Mouse (Mus musculus) thymus, postnatal 25 days (tissue): ENCODE measurements around the gene Pcgf6.
A peak's percentile ranks its signal among the peaks of the same experiment; 100 is the strongest.
"Not testable (repeated sequence)": the region's sequence is repeated elsewhere in the genome, so short reads cannot be mapped to it uniquely, and the experiment has no call there.

Source experiments
- DNase-seq: peaks from one replicate; pipeline ENCODE4 v3.0.0; 2022

Pcgf6 gene

GRCm38 (mm10) chr19:47024954-47025353, 25.8 kb downstream of the Pcgf6 start:
- no peak for DNase-seq

GRCm38 (mm10) chr19:47023546-47023945, 27.2 kb downstream of the Pcgf6 start:
- DNase-seq = no peak

DNA sequence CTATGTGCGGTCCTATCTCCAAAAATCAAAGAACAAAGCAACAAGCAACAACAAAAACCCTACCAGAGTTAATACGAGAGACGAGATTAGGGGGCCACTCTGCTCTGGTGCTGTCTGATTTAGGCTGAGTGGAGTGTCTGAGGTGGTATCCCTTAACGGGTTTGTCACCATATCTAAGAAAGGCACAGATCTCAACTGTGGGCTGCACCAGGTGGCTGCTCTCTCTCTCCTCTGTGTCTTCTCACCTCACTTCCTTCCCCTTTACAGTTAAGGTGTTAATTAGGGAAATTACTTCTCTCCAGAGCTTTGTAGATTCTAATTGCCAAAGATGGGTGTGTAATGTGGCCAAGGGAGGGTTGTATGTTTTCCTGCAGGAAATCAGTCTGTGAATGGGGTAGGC, 28.0 kb downstream of the Pcgf6 start:
- no peak for DNase-seq

- no peak for DNase-seq
Observed at GRCm38 (mm10) chr19:47019326-47019725, 31.4 kb downstream of the Pcgf6 start.

GRCm38 (mm10) chr19:47018330-47018729, 32.4 kb downstream of the Pcgf6 start:
- no peak for DNase-seq

- DNase-seq = no peak
Observed at GRCm38 (mm10) chr19:47017831-47018230, 32.9 kb downstream of the Pcgf6 start.

DNA sequence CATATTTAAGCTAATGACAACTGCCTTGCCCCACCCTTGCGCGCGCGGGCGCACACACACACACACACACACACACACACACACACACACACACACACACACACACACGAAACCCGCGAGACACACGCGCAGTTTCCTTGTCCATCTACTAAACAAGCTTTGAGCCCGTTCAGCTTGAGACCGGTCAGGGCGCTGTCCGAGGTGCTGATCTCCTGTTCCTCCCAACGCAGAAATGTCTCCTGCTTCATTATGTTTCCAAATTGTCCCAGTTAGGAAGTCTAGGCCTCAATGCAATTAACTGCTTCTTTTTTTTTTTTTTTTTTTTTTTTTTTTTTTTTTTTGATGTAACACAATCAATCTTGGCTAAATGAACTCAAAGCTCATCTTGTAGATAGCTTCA, 34.2 kb downstream of the Pcgf6 start:
- peak; percentile 60 for DNase-seq

GRCm38 (mm10) chr19:47015965-47016364, 34.7 kb downstream of the Pcgf6 start:
- no peak for DNase-seq

- no peak for DNase-seq
Observed at GRCm38 (mm10) chr19:47015396-47015795, 35.3 kb downstream of the Pcgf6 start.

DNA sequence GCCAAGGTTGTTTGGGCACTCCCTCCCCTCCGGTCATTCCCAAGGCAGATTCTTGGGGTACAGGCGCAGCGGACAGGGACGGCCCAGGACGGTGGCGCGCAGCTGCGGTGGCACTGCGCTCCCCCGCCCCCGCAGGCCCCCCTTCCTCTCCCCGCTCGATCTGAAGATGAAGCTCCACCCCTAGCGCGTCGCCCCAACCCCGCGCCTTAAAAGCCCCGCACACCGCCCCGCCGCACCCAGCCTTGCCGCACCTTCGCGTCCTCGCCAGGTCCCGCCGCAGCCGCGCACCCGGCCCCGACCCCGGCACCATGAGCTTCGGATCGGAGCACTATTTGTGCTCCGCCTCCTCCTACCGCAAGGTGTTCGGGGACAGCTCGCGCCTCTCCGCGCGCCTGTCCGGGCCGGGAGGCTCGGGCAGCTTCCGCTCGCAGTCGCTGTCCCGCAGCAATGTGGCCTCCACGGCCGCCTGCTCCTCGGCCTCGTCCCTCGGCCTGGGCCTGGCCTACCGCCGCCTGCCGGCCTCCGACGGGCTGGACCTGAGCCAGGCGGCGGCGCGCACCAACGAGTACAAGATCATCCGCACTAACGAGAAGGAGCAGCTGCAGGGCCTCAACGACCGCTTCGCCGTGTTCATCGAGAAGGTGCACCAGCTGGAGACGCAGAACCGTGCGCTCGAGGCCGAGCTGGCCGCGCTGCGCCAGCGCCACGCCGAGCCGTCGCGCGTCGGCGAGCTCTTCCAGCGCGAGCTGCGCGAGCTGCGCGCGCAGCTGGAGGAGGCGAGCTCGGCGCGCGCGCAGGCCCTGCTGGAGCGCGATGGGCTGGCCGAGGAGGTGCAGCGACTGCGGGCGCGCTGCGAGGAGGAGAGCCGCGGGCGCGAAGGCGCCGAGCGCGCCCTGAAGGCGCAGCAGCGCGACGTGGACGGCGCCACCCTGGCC, 36.0 kb downstream of the Pcgf6 start, which contains the start of the genes Ina and Nt5c2:
Ina (plus strand) TSS at position 252 of the 935 bp plus-strand sequence.
Nt5c2 (minus strand) TSS at position 707 of the 935 bp plus-strand sequence.
- peak; percentile 8 for DNase-seq

DNA sequence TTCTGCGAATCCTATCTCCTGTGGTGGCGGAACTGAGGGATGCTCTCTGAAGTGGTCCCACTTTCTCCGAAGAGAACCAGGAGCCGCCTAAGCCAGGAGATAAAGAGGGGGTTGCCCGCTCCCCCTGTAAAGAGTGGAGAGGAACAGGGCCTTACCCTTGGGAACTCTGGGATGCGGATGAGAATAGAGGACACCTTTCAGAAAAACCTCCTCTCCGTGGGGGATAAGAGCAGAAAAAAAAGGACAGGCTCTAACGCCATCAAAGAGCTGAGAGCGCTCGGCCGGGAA, 36.6 kb downstream of the Pcgf6 start:
- no peak for DNase-seq

DNA sequence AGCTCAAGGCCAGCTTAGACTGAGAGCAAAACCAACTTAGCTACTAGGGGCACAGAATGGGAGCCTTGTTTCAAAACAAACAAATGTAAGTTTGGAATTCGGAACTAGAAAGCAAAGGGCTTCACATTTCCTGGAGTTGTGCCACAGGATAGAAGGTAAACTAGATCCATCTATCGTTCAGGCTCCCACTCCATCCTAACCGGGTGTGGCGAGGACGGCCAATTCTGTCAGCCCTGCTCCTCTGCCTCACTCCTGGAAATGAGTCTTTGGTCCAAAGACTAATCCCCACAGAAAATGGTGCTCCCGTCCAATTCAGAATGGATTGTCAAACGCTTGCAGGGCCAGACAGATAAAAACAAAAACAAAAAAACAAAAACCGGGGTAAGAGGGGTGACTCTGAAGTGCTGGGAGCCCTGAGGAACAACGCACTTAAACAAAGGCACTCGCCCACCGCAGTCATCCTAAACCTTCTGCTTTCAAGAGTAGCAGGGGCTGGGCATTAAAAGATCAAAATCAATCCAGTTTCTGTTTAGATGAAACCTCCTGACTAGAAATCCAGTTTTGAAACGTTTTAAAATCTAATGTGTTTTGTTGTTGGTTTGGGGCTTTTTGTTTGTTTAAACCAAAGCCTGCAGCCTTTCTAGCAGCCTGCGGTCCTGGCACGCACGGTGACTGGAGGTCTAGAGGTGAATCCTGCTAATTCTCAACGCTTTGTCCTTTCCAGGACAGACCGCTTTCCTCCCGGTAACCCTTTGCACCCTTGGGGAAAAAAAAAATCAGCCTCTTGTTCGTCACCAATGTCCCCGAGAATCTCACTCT, 37.2 kb downstream of the Pcgf6 start:
- no peak for DNase-seq

- DNase-seq = no peak
Observed at GRCm38 (mm10) chr19:47012521-47013130, 38.1 kb downstream of the Pcgf6 start.

DNA sequence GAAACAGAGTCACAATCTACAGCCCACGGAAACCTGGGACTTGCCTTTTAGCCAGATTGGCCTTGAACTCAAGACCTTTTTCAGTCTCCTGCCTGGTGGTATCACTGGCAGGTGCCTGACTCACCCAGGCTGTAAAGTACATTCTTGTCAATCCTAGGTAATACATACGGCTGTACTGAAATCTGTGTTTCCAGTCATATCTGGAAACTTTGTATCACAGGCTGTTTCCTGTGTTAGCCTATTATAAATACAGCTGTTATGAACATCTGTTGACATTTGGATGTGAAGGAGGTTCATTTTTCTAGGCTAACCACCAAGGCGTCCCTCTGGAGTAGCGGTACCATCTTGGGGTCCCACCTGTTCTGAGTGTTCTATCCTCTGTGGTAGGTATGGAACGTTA, 40.8 kb downstream of the Pcgf6 start:
- no peak for DNase-seq

GRCm38 (mm10) chr19:47009420-47009819, 41.3 kb downstream of the Pcgf6 start:
- no peak for DNase-seq

GRCm38 (mm10) chr19:47006321-47006720, 44.4 kb downstream of the Pcgf6 start:
- DNase-seq = peak; percentile 23

GRCm38 (mm10) chr19:47005873-47006272, 44.8 kb downstream of the Pcgf6 start:
- no peak for DNase-seq

DNA sequence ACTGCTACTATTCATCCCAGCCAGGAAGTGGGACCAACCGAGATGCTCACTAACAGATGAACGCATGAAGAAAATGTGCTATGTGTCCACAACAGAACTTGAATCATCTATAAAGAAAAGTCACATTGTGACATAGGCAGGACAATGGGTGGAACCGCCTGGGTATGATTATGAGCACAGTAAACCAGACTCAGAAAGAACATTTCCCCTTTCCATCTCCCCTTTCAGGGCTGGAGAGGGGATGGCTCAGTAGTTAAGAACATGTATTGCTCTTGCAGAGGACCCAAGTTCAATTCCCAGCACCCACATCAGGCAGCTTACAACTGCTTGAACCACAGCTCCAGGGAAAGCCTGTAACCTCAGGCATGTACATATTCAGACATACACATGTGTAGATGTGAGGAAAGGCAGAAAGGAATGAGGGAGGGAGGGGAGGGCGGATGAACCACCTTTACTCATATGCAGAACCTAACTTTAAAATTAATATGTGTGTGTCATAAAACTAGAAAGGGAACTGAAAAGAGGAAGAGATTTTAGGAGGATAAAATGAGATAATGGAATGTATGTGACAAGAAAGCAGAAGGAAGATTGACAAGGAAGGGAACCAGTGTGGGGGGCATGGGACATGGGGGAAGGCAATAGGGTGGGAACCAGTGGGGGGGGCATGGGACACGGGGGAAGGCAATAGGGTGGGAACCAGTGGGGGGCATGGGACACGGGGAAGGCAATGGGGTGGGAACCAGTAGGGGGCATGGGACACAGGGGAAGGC, 46.8 kb downstream of the Pcgf6 start:
- no peak for DNase-seq

- DNase-seq = not testable (repeated sequence)
Observed at GRCm38 (mm10) chr19:47000357-47000756, 50.3 kb downstream of the Pcgf6 start.

DNA sequence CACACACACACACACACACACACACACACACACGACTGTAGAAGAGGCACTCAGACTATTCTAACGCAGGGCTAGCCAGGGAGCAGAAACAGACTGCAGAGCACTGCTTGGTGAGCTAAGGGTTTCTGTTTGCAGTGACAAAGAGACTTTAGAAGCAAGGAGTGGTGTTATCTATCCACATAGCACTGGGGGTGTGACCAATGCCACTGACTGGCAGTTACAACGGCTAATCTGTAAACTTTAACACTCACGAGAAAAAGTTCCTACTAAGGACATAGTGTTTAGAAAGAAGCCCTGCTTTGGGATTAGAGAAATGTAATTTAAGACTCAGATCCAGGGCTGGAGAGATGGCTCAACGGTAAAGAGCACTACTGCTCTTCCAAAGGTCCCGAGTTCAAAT, 51.0 kb downstream of the Pcgf6 start:
- DNase-seq = no peak

DNA sequence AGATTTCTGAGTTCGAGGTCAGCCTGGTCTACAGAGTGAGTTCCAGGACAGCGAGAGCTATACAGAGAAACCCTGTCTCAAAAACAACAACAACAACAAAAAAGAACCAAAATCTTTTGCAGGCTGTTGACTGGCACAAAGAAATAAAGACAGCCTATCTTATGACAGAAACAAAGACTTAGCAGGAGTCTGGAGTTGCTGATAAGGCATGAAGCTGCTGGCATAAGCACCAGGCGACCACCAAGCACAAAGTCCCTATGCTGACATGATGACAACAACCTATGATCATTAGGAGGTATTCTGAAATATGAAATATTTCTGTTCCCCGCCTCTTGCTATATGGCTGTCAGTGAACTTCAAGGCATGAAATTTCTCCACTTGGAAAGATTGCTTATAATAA, 51.8 kb downstream of the Pcgf6 start:
- no peak for DNase-seq

DNA sequence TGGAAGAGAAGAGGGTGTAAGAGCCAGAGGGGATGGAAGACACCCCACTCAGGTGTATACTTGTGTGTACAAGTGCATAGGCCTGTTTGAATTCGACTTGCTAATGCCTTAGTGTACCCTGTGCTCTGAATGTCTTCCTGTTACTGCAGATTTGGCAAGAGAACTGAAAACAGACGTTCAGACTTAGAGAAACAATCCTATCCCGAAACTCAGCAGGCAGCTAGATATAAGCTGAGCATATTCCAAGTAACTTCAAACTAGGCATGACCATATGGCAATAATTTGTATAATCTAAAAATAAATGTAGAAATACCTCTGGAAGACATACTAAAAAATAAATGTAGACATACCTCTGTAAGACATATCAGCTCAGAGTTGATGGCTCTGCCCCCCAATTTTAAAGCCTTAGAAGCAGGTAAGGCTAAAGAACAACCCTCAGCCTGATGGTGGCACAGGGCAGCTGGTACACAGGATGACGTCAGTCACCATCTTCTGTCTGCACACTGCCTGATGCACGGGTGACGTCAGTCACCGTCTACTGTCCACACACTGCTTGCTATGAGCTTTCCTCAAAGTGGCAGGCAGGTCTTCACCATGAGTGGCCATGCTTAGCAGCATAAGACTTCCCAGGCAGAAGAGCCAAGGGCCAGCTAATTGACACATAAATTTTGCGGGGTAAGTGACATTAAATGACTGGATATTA, 52.4 kb downstream of the Pcgf6 start:
- no peak for DNase-seq
